Mouse (Mus musculus) lung, postnatal 25 days (tissue): ENCODE measurements around the gene Ak2.
A peak's percentile ranks its signal among the peaks of the same experiment; 100 is the strongest.

Source experiments
- DNase-seq: peaks from one replicate; pipeline ENCODE4 v3.0.0; 2022; ENCODE audit warnings: low spot score

Ak2 gene

DNA sequence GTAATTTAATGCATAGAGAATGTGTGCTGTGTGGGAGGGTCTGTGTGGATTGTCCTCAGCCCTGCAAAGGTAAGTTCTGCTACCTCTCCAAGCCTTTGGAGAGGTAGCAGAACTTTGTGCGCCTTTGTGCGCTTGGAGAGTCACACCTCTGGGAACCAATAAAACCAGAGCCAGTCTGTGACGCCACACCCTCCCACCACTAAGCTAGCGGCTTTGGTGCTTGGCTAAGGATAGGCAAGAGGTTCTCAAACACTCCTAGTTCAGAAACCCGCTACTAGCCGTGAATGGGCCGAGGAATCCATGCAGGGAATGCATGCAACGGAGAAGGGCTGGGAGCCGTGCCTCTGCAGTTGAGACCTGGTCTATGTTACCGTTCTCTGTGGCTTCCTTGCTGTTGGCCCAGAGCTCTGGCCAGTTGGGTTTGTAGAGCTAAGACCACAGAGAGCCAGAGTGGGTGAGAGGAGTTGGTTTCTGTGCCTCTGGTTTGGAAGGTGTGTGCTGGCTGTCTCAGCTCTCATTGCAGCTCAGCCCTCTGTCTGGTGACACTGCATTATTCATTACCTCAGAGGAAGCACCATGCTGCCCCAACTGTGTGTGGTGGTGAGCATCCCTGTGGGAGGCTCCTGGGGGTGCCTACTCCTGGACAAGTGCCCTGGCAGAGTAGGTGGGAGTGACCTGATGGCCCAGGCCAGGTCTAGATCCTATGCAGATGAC is 21.6 kb downstream of the Ak2 start:
- DNase-seq, result peak; percentile 66

DNA sequence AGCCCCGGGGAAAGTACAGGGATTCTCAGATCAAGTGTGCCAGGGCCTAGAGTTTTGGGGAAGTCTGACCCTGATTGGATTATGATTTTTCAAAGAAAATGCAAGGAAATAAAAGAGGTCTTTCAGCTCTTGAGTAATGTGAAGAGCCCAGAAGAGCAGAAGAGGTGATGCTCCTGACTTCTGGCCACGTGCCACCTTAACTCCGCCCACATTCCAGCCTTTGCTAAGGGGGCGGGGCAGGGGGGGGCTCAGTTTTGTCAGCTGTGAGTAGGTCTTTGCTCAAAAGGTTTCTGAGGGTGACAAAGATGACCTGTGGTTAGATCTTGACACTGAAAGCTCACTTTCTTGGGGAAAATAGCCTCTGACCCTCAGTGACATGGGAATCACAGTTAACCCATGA is 24.6 kb downstream of the Ak2 start:
- DNase-seq, result no peak

DNA sequence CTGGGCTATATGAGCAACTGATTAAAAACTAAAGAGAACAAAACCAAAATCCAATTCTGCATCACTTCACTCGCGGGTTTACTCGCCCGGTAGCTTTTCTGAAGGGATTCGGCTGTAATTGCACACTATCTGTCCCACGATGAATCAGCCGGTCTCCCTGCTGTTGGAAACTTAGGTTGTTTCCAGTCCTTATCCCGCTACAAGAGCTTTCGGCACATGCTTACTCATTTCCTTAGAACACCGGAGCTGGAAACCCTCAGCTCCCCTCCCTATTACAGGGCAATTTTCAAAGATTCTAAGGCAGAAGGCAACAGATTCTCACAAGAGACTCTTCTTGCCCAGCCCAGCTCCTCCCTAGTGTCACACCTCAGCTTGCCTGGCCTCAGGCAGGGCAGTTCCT is 25.4 kb downstream of the Ak2 start:
- DNase-seq, result no peak

DNA sequence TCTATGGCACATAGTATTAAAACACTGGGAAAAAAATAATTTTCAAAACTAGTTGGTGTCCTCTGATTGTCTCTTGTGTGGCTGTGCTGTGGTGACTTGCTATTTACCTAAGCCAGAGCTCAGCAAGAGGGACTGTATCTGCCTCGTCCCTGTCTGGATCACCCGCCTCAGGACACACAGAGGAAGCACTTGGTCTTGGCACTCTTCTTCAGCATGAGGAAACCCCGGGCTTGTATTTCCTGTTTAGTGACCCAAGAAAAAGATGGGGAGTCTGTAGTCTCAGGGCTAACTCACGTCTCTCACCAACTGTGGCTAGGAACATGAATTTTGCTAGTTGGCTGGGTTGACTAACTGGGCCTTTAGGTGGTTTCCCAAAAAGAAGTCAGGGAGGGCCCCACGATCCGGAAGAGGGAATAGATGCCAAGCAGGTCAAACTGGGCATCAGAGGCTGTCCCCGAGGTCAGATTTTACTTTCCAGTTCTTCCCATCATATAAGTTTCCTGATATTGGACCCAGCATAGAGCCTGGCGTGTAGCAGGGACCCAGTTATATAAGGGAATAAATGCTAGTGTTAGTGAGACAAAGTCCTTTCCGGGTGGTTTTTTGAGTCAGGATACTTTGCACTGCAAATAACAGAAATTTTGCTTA is 27.2 kb downstream of the Ak2 start:
- DNase-seq, result no peak

DNA sequence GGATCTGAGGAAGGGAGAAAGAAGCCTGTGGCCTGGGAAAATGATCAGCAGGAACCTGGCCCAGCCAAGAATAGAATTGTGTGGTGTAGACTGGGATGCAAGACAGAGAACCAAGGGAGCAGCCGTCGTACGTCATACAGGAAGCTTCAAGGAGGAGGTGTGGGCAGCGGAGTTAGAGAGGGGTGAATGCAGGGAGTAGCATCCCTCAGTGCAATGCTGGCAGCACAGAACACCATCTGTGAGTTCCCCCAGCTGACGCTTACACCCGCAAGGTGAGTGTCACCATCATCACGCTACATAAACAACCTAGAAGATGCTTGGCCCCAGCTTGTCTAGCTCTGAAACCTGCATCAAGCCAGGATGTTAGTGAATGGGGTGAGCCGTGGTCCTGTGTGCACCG is 28.0 kb downstream of the Ak2 start:
- no peak for DNase-seq

DNA sequence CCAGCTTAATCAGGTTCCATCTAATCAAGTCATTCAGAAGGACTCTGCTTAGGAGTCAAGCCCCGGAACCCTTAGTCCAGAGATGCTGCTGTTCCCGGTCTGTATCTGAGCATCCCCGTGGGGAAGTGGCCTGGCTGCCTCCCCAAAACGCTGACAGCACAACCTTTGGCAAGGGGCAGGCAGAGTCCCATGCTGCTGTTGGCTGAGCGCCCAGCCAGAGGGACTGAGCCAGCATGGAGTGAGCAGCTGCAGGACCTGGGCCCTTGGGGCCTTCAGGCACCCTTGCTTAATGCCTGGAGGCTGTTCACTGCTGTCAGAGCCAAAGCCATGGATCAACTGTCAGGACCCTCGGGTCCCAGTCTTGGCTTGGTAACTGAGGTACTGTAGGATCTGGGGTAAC is 28.7 kb downstream of the Ak2 start:
- peak; percentile 66 for DNase-seq

DNA sequence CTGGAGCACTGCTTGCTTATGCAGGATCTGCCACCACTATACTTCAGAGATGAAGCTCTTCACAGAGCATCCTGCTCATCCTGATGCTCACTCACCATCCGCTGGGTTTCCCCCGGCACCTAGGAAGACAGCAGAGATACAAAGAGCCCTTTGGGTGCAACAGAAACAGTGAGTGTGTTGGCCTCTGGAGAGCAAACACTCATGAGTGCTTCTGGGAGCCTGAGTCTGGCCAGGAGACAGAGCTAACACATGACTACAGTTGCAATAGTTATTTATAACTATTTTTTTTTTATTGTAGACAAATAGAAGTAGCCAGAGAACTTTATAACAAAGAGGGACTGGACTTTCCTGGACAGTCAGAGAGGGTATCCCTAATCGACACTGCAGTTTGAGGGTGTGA is 29.7 kb downstream of the Ak2 start:
- DNase-seq, result no peak

DNA sequence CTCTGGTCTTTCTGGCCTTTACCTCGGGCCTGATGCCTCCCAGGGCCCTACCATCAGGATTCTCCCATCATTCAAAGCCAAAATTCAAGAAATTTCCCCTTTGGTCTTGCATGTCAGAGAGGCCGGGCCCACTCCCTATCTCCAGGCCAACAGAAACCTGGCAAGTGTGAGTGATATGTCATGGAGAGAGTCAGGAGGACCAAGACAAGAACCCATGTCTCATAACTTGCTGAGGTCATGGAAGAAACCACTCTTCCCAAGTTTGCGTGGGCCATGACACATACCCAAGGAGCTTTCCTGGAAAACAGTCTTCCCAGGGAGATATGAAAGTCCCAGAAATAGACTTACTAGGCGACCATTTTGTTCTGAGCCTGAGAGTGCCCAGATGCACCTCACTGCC is 30.1 kb downstream of the Ak2 start:
- no peak for DNase-seq

DNA sequence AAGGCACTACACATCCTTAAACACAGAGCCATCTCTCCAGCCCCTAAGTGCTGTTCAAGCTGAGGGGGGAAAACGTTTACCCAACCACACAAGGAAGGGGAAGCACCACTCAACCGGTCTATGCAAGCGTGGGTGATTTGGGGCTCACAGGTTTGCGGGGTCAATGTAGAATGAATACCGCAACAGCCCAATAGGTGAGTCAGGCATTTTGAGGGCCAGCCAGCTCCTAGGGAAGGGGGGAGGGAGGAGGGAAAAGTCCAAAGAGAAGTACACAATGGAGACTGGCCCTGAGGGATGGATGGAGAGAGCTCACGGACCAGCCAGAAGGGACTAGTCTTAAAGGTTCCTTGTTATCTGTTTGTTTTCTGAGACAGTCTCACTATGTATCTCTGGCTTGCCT is 32.1 kb downstream of the Ak2 start:
- no peak for DNase-seq

DNA sequence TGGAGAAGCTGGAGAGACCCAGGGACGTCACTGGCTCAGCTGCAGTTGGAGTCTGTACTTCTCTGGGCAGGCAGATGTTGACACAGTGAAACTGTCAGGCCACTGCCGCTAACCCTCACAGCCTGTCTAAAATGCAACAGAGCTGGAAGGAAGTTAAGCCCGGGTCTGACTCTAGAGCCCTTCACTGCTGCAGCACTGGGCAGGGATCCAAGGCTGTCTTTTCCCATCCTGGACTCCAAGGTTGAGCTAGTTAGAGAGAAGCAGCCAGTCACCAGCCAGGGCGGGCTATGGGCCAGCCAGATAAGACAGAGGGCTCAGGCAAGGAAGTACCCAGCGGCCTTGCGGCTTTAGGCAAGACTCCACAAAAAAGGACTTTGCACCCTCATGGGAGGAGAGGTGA is 33.0 kb downstream of the Ak2 start:
- peak; percentile 63 for DNase-seq

DNA sequence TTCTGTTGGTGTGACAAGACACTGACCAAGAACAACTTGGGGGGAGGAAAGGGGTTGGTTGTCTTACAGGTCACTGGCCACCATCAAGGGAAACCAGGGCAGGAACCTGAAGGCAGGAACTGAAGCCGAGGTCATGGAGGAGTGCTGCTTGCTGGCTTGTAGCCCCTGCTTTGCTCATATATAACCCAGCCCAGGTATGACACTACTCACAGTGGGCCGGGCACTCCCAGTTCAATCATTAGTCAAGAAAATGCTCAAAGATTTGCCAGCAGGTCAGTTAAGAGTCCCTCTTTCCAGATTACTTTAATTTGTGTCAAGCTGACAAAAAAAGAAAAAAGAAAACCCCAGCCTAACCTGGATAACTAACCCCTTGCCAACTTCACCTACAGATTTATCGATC is 33.9 kb downstream of the Ak2 start:
- DNase-seq, result no peak

DNA sequence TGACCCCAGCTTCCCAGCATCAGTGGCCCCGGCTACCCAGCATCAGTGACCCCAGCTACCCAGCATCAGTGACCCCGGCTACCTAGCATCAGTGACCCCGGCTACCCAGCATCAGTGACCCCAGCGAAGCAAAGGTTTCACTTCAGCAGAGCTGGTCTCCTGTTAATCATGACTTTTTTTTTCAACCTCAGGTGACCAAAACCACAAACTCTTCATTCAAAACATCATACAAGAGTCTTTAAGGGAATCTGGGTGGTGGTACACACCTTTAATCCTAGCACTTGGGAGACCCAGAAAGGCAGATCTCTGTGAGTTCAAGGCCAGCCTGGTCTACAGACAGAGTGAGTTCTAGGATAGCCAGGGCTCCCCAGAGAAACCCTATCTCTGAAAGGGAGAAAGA is 39.0 kb downstream of the Ak2 start:
- no peak for DNase-seq

DNA sequence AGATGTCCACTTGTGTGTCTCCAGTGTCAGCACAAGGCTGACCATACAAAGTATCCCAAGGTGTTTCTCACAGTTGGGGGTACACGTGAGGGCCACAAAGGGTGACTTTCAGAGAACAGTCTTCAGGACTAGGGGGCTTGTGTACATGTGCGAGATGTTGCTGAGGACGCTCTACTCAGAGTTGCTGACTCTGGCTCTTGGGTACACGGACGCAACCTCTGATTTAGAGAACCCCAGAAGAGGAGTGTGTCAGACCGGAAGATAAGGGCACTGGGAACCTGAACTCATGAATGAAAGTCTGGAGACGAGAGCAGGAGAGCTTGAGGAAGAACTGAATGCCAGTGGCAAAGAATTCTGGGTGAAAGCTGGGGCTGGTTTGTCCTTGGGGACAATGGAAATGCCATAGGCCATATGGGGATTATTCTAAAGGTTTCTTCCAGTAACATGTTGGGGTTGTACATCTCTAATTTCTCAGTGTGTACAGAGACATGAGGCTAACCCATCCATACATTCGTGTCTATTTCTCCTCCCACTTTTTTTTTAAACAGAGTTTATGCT is 39.7 kb downstream of the Ak2 start:
- DNase-seq, result no peak

DNA sequence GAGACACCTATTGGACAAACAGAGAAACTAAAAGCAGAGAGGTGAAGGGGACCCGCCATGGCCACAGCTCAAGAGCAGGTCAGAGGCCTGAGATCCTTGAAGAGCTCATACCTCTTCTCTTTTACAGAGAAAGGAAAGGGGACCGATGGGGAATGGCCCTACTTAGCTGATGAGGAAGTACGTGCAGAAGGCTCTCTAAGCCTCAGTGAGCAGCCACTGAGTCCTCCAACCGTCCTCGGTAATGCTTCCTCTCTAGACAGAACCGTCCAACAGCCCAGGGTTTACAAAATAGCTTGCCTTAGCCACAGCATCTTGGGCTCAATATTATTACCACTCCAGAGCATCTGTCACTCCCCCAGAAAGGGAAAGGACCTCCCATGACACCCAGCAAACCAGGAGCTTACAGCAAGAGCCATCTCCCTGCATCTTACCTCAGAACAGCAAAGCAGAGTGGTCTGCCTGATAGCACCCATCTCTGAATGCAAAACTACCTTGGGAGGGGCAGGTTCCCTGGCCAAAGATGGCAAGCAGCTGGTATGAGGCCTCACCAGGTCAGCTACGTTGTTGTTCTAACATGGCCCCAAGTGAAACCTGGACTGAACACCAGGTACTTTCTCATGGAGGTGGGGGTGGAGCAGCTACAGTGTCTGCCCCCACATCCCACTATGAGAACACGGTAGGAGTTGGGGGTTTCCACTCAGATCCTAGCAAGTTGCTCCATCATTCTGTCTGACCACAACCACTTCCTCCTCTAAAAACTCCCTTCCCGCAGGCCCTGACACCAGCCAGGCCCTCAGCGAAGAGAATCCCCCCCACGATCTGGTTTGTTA is 40.6 kb downstream of the Ak2 start:
- peak; percentile 43 for DNase-seq

DNA sequence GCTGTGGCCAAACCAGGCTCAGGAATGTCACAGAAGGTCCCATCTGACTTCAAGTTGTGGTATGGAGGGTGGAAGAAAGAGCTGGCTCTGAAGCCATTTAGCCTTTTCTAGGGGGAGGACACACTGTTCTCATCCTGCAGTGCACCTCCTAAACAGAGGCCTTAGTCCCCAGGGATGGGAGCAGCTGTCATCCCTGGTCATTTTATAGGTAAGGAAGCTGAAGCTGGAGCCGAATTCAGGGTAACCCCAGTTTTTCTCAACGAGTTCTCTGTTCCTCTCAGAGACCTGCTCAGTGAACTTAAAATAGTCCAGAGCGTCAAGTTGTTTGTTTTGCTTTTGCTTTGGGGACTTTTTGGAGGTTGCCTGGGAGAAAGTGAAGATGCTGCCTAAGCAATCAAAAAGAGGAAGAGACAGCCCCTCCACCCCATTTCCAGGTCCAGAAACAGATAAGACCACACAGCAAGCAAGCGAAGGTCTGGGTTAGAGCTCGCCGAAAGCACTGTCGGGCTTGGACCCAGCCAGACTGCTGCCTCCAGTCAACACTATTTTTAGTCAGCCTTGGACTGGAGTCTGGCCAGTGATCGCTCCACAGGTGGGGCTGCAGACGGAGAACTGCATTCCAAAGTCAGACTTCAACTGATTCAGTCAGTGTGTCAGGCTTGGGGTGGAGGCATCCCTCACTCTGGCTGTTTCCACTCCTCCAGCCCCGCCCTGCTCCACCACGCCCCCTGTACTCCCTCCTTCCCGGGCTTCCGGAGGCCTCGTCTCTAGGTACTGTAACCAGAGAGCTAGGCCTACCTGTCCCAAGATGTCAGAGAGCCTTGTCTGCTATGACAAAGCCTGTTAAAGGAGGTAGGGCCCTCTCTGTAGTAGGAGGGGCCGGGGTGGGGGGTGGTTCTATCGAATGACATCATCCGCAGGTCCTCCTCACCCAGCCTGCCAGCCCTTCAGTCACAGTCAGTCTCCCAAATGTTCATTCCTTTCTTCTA is 41.5 kb downstream of the Ak2 start:
- DNase-seq, result peak; percentile 83

DNA sequence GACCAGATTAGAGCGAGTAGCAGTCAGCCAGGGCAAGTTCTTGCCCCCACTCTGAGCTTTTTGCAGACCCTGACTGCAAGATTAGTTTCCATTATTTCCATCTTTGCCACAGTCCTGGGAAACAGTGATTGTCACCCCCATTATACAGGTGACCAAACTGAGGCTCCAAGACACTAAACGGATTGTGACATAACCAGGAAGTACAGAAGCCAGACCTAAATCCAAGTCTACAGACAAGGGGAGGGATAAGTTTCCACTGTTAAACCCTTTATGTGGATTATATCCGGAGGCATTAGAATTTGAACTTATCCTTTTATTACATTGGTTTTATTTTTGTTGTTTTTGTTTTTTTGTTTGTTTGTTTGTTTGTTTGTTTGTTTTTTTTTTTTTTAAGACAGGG is 42.5 kb downstream of the Ak2 start:
- no peak for DNase-seq

DNA sequence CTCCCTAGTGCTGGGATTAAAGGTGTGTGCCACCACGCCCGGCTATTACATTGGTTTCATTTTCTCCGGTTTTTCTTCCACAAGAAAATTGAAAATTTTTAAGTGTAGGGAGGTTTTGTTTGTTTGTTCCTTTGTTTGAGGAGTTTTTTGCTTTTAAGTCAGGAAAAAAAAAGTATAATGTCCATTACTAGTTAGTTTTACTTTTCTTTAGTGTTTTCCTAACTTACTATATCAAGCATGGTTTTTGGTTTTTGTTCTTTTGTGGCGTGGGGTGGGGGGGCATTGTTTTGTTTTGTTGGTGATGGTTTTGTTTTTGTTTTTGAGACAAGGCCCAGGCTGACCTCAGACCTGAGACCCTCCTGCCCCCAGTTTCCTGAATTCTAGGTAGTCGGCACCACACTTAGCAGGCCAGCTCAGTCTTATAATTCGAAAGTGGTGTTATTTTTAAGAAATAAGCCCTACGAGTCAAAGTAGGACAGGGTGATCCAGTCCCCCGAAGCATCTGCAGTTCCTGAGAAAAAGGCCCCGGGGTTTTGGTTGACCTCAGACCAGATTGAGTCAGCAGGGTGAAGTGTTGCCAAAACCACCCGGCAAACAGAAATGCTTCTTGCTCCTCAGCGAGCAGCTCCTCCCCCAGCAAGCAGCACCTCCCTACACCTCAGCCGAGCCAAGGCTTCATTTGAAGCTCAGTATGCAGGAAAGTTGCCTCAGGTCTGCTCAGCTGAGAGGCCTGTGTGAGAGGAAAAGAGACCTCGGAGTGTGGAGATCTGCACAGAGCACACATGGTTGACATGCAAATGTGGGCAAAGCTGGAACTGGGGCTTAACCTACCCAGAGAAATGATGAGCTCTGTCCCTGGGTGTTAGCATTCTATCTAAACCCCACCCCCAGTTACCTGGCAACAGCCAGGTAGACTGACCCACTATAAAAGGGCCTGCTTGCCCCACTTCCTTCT is 43.2 kb downstream of the Ak2 start:
- DNase-seq, result peak; percentile 88

DNA sequence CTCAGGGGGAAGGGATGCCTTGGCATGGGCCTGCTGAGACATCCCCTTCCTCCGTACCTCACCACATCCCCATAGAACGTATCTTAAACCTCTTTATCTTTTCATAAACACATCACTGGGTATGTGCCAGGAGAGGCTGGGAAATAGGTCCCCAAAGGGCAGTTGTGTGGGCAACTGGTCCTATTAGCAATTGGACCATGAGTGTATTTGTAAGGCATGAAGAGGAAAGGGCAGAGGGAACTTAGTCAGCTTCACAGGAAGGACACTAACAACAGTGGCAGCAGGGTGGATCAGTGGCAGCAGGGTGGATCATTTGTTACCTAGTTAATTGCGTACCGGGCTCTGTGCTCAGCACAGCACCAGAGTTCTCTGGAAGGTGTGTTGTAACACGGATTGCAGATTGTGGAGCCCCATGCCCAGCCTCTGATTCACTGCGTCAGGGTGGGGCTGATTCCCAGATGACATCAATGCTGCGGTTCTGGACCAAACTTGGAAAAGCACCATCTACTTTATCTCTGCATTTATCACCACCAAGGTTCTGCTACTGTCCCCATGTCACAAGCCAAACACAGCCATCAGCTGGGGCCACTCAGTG is 44.2 kb downstream of the Ak2 start:
- no peak for DNase-seq

DNA sequence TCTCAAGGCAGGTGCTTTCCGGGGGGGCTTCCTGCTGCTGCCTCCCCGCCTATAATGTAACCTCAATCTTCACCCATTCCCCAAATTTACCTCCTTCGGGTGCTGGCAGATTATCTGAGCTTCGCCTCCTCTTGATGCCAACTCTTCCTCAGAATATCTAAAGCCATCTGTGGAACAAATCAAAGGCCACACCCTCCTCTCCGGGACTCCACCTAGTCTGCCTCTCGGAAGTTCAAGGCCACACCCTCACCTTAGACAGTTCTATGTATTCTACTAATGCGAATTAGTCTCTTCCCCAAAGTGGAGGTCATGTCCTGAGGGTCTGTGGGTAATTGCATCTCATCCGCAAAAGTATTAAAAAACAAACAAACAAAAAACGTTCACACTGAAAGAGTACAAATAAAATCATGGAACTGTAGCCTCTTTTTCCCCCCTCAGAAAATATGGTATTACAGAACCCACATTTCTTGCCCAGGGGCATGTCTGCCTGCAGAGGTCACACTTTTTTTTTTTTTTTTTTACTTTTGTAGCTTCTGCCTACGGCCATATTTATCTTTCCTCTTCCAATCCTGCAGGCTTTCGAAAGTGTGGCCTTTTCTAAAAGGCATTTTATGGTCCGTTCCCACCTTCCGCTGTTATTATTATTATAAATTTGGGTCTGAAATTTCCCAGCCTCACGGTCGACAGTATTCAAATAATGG is 56.1 kb downstream of the Ak2 start:
- no peak for DNase-seq
